Mouse (Mus musculus): ENCODE results near the gene Iqcn. TPM values are rescaled to one million over a fixed set of nuclear protein-coding genes. Genes with fewer than 3 reads are reported as not detected.

Iqcn gene
- polyA plus RNA-seq, 1 experiment = not detected

GRCm38 (mm10) chr8:70698310-70699109, 4.7 kb upstream of the Iqcn start, which contains the start of gene Jund:
Gene Jund, plus strand, starts transcription at chr8:70698949.
- Histone ChIP-seq H3K4me3 (replicated peaks) (peak within 1 kb of the TSS; percentile 98), H3K4me1 (peaks cover 72% of the 10 kb centered on the region), H3K36me3 (replicated peaks; ENCODE audit: low read length) (peaks cover 11% of the 10 kb centered on the region), H3K9me3 (no peaks in the 10 kb centered on the region), H3K27me3 (replicated peaks) (no peaks in the 10 kb centered on the region)
- TF ChIP-seq GATA1 (IDR thresholded peaks at IDR 0.05; ENCODE audit: borderline replicate concordance, low read length) (no peak), FLI1 (IDR thresholded peaks at IDR 0.05; ENCODE audit: low read length) (no peak)

- TF ChIP-seq FLI1 (IDR thresholded peaks at IDR 0.05; ENCODE audit: low read length) (no peak), GATA1 (IDR thresholded peaks at IDR 0.05; ENCODE audit: borderline replicate concordance, low read length) (no peak)
- Histone ChIP-seq H3K9me3 (no peaks in the 10 kb centered on the region), H3K27me3 (replicated peaks) (no peaks in the 10 kb centered on the region), H3K4me1 (peaks cover 70% of the 10 kb centered on the region), H3K36me3 (replicated peaks; ENCODE audit: low read length) (peaks cover 11% of the 10 kb centered on the region), H3K4me3 (replicated peaks) (peak overlapping the region; percentile 98)
Observed at GRCm38 (mm10) chr8:70699116-70699833, 4.0 kb upstream of the Iqcn start.

GRCm38 (mm10) chr8:70699834-70700554, 3.3 kb upstream of the Iqcn start:
- Histone ChIP-seq H3K9me3 (no peaks in the 10 kb centered on the region), H3K4me1 (peaks cover 68% of the 10 kb centered on the region), H3K4me3 (replicated peaks) (peak overlapping the region; percentile 98), H3K36me3 (replicated peaks; ENCODE audit: low read length) (peaks cover 11% of the 10 kb centered on the region), H3K27me3 (replicated peaks) (no peaks in the 10 kb centered on the region)
- TF ChIP-seq GATA1 (IDR thresholded peaks at IDR 0.05; ENCODE audit: borderline replicate concordance, low read length) (no peak), FLI1 (IDR thresholded peaks at IDR 0.05; ENCODE audit: low read length) (no peak)

GRCm38 (mm10) chr8:70700555-70700922, 2.7 kb upstream of the Iqcn start:
- peak overlapping the region; percentile 98 for H3K4me3 ChIP-seq (replicated peaks)
- no peak for TF ChIP-seq FLI1 (IDR thresholded peaks at IDR 0.05; ENCODE audit: low read length)
- no peak for TF ChIP-seq GATA1 (IDR thresholded peaks at IDR 0.05; ENCODE audit: borderline replicate concordance, low read length)
- no peaks in the 10 kb centered on the region for H3K27me3 ChIP-seq (replicated peaks)
- H3K9me3 ChIP-seq = no peaks in the 10 kb centered on the region
- H3K4me1 ChIP-seq = peaks cover 66% of the 10 kb centered on the region
- peaks cover 11% of the 10 kb centered on the region for H3K36me3 ChIP-seq (replicated peaks; ENCODE audit: low read length)

GRCm38 (mm10) chr8:70701048-70701981, 1.9 kb upstream of the Iqcn start:
- no peak for TF ChIP-seq GATA1 (IDR thresholded peaks at IDR 0.05; ENCODE audit: borderline replicate concordance, low read length)
- TF ChIP-seq FLI1 (IDR thresholded peaks at IDR 0.05; ENCODE audit: low read length) = no peak
- H3K4me3 ChIP-seq (replicated peaks) = peak overlapping the region; percentile 98
- H3K36me3 ChIP-seq (replicated peaks; ENCODE audit: low read length) = peaks cover 11% of the 10 kb centered on the region
- H3K27me3 ChIP-seq (replicated peaks) = no peaks in the 10 kb centered on the region
- H3K4me1 ChIP-seq = peaks cover 58% of the 10 kb centered on the region
- H3K9me3 ChIP-seq = no peaks in the 10 kb centered on the region

- Histone ChIP-seq H3K4me1 (peaks cover 49% of the 10 kb centered on the region), H3K36me3 (replicated peaks; ENCODE audit: low read length) (peaks cover 11% of the 10 kb centered on the region), H3K9me3 (peaks cover 4% of the 10 kb centered on the region; the same call in 1 of the 2 replicates), H3K27me3 (replicated peaks) (peaks cover 5% of the 10 kb centered on the region), H3K4me3 (replicated peaks) (peak overlapping the region; percentile 98)
- TF ChIP-seq FLI1 (IDR thresholded peaks at IDR 0.05; ENCODE audit: low read length) = no peak
- TF ChIP-seq GATA1 (IDR thresholded peaks at IDR 0.05; ENCODE audit: borderline replicate concordance, low read length) = no peak
Observed at GRCm38 (mm10) chr8:70701982-70702841, 1.0 kb upstream of the Iqcn start.

- Histone ChIP-seq H3K27me3 (replicated peaks) (peaks cover 9% of the 10 kb centered on the region), H3K4me1 (peaks cover 46% of the 10 kb centered on the region), H3K36me3 (replicated peaks; ENCODE audit: low read length) (peaks cover 11% of the 10 kb centered on the region), H3K4me3 (replicated peaks) (peak overlapping the region; percentile 62), H3K9me3 (peaks cover 4% of the 10 kb centered on the region; the same call in 1 of the 2 replicates)
- TF ChIP-seq FLI1 (IDR thresholded peaks at IDR 0.05; ENCODE audit: low read length) = no peak
- no peak for TF ChIP-seq GATA1 (IDR thresholded peaks at IDR 0.05; ENCODE audit: borderline replicate concordance, low read length)
Observed at GRCm38 (mm10) chr8:70702842-70703182, 445 bp upstream of the Iqcn start.

- H3K4me1 ChIP-seq = peaks cover 28% of the 10 kb centered on the region
- H3K4me3 ChIP-seq (replicated peaks) = no peak overlapping the region
- TF ChIP-seq GATA1 (IDR thresholded peaks at IDR 0.05; ENCODE audit: borderline replicate concordance, low read length) (no peak), FLI1 (IDR thresholded peaks at IDR 0.05; ENCODE audit: low read length) (no peak)
- H3K36me3 ChIP-seq (replicated peaks; ENCODE audit: low read length) = no peaks in the 10 kb centered on the region
- peaks cover 4% of the 10 kb centered on the region; the same call in 1 of the 2 replicates for H3K9me3 ChIP-seq
- peaks cover 64% of the 10 kb centered on the region for H3K27me3 ChIP-seq (replicated peaks)
Observed at GRCm38 (mm10) chr8:70708281-70708680, 5.0 kb downstream of the Iqcn start.
